Mouse (Mus musculus) kidney, adult 2 months (tissue): ENCODE measurements around the gene Galnt16.

Experiments used
- CTCF ChIP-seq: fragments of 200-500 bp; conservative IDR thresholded peaks from 2 replicates; pipeline ENCODE4 v1.5.1; 2011; ENCODE audit warnings: low read depth, mild to moderate bottlenecking, control low read depth, low read length, moderate library complexity, mixed read lengths; ENCODE audit not compliant: insufficient read depth, insufficient read length
- POLR2A ChIP-seq: fragments of 200-500 bp; IDR thresholded peaks from one replicate; pipeline ENCODE4 v1.6.1; 2011; ENCODE audit warnings: low read depth, low read length, control low read depth

GRCm38 (mm10) chr12:80603566-80603965 is 85.5 kb downstream of the Galnt16 start:
- TF ChIP-seq POLR2A (no peak), CTCF (no peak)
